Mouse (Mus musculus) stomach, embryonic 14.5 days (tissue): ENCODE results near the gene Cnp. TPM values are rescaled to one million over a fixed set of nuclear protein-coding genes. Genes with fewer than 3 reads are reported as not detected.
A peak's percentile ranks its signal among the peaks of the same experiment; 100 is the strongest.
"Not testable (repeated sequence)": the region's sequence is repeated elsewhere in the genome, so short reads cannot be mapped to it uniquely, and the experiment has no call there.

Experiments used
- ATAC-seq: fragments of 200-750 bp; cut with Nextera tagmentation; 2 replicates; pipeline ENCODE4 v1.8.0; 2017; ENCODE audit warnings: low read depth, moderate TSS enrichment; ENCODE audit not compliant: insufficient number of reproducible peaks, insufficient read depth, low FRiP score
- H3K27ac ChIP-seq: fragments of 300-500 bp; sonication (generic); 2 replicates; pipeline ENCODE4 v1.5.1; 2014; ENCODE audit warnings: mild to moderate bottlenecking, low read length, moderate library complexity, mixed read lengths
- H3K27me3 ChIP-seq: fragments of 300-500 bp; sonication (generic); 2 replicates; pipeline ENCODE4 v1.6.1; 2014; ENCODE audit warnings: low read length, control low read depth, mixed read lengths; ENCODE audit not compliant: control insufficient read depth, insufficient read depth
- H3K36me3 ChIP-seq: fragments of 300-500 bp; sonication (generic); 2 replicates; pipeline ENCODE4 v1.6.1; 2014; ENCODE audit warnings: mild to moderate bottlenecking, control low read depth, low read length, moderate library complexity, mixed read lengths; ENCODE audit not compliant: control insufficient read depth, insufficient read depth
- H3K4me1 ChIP-seq: fragments of 300-500 bp; sonication (generic); 2 replicates; pipeline ENCODE4 v1.6.1; 2014; ENCODE audit warnings: low read length, control low read depth, mixed read lengths; ENCODE audit not compliant: control insufficient read depth, insufficient read depth
- H3K4me2 ChIP-seq: fragments of 300-500 bp; sonication (generic); replicated peaks from 2 replicates; pipeline ENCODE4 v1.6.1; 2014; ENCODE audit warnings: low read depth, low read length, control low read depth
- H3K4me3 ChIP-seq: fragments of 300-500 bp; sonication (generic); 2 replicates; pipeline ENCODE4 v1.5.1; 2014; ENCODE audit warnings: low read depth, low read length, control low read depth
- H3K9ac ChIP-seq: fragments of 300-500 bp; sonication (generic); replicated peaks from 2 replicates; pipeline ENCODE4 v1.6.1; 2014; ENCODE audit warnings: low read depth, mild to moderate bottlenecking, control low read depth, low read length, moderate library complexity, mixed read lengths
- H3K9me3 ChIP-seq: fragments of 300-500 bp; sonication (generic); 2 replicates; pipeline ENCODE4 v1.6.1; 2016; ENCODE audit warnings: low read depth, low read length, control low read depth; ENCODE audit not compliant: control insufficient read depth
- WGBS: fragments of 180-500 bp; shearing (Covaris S2); extraction: QIAGEN DNeasy Blood & Tissue Kit; methylation state at CpG from one replicate; pipeline ENCODE4 v1.1.7; 2014; 5-methylcytosine and 5-hydroxymethylcytosine counted together
- polyA plus RNA-seq: library from polyadenylated mRNA; unstranded; fragments of >200 nt; fragmentation: Nextera tagmentation; extraction: Ambion mirVana; gene quantifications from 2 replicates; pipeline ENCODE4 v1.2.1, GENCODE M21; 2014

Gene Cnp
- polyA plus RNA-seq, 1 experiment from 2014 or later = 35.9 TPM

GRCm38 (mm10) chr11:100574188-100574587 is 516 bp upstream of the Cnp start:
- WGBS = 90% methylated on average over 3 of the region's 3 CpGs
- Histone ChIP-seq H3K27me3 (no peaks in the 10 kb centered on the region; the same call in 1 of the 2 replicates), H3K4me2 (peak overlapping the region; percentile 72; the same call in 1 of the 2 replicates), H3K4me3 (peak overlapping the region; percentile 68), H3K9me3 (no peaks in the 10 kb centered on the region), H3K4me1 (peaks cover 4% of the 10 kb centered on the region; the same call in 1 of the 2 replicates), H3K9ac (no peak overlapping the region), H3K27ac (no peak overlapping the region), H3K36me3 (peaks cover 5% of the 10 kb centered on the region; the same call in 1 of the 2 replicates)
- no peak for ATAC-seq

GRCm38 (mm10) chr11:100575484-100575855 is 766 bp downstream of the Cnp start:
- H3K9me3 ChIP-seq = no peaks in the 10 kb centered on the region
- no peak overlapping the region for H3K27ac ChIP-seq
- H3K9ac ChIP-seq = peak overlapping the region; percentile 25
- peak; percentile 8; the same call in 1 of the 2 replicates for ATAC-seq
- no peaks in the 10 kb centered on the region; the same call in 1 of the 2 replicates for H3K27me3 ChIP-seq
- WGBS = 35% methylated on average over 2 of the region's 2 CpGs
- H3K4me2 ChIP-seq = peak overlapping the region; percentile 72
- peak overlapping the region; percentile 68 for H3K4me3 ChIP-seq
- H3K4me1 ChIP-seq = peaks cover 4% of the 10 kb centered on the region; the same call in 1 of the 2 replicates
- H3K36me3 ChIP-seq = peaks cover 12% of the 10 kb centered on the region; the same call in 1 of the 2 replicates

GRCm38 (mm10) chr11:100576256-100576655 is 1.6 kb downstream of the Cnp start:
- WGBS = 64% methylated on average over 21 of the region's 21 CpGs

GRCm38 (mm10) chr11:100577852-100578599 is 3.3 kb downstream of the Cnp start:
- Histone ChIP-seq H3K4me3 (no peak overlapping the region), H3K4me1 (peaks cover 4% of the 10 kb centered on the region; the same call in 1 of the 2 replicates), H3K4me2 (no peak overlapping the region), H3K9me3 (no peaks in the 10 kb centered on the region), H3K27ac (no peak overlapping the region), H3K9ac (no peak overlapping the region), H3K36me3 (peaks cover 31% of the 10 kb centered on the region), H3K27me3 (no peaks in the 10 kb centered on the region)
- 76% methylated on average over 8 of the region's 8 CpGs for WGBS
- no peak for ATAC-seq

More at GRCm38 (mm10) chr11:100576256-100576655, 1.6 kb downstream of the Cnp start:
- Histone ChIP-seq H3K36me3 (peaks cover 20% of the 10 kb centered on the region; the same call in 1 of the 2 replicates), H3K4me3 (no peak overlapping the region; the same call in 1 of the 2 replicates), H3K4me2 (no peak overlapping the region), H3K27ac (no peak overlapping the region), H3K4me1 (peaks cover 4% of the 10 kb centered on the region; the same call in 1 of the 2 replicates), H3K9me3 (no peaks in the 10 kb centered on the region), H3K27me3 (no peaks in the 10 kb centered on the region; the same call in 1 of the 2 replicates), H3K9ac (no peak overlapping the region)
- no peak for ATAC-seq

- H3K4me1 ChIP-seq = peaks cover 4% of the 10 kb centered on the region; the same call in 1 of the 2 replicates
- no peak overlapping the region for H3K4me3 ChIP-seq
- H3K27me3 ChIP-seq = no peaks in the 10 kb centered on the region
- peaks cover 43% of the 10 kb centered on the region for H3K36me3 ChIP-seq
- no peak for ATAC-seq
- no peak overlapping the region for H3K9ac ChIP-seq
- H3K9me3 ChIP-seq = no peaks in the 10 kb centered on the region
- no peak overlapping the region for H3K4me2 ChIP-seq
- no peak overlapping the region for H3K27ac ChIP-seq
- 92% methylated on average over 9 of the region's 9 CpGs for WGBS
Observed at GRCm38 (mm10) chr11:100579116-100579799, 4.6 kb downstream of the Cnp start.

- Histone ChIP-seq H3K36me3 (peaks cover 53% of the 10 kb centered on the region), H3K4me2 (no peak overlapping the region), H3K9me3 (no peaks in the 10 kb centered on the region), H3K27me3 (no peaks in the 10 kb centered on the region), H3K9ac (no peak overlapping the region), H3K4me1 (peaks cover 3% of the 10 kb centered on the region; the same call in 1 of the 2 replicates), H3K27ac (no peak overlapping the region), H3K4me3 (no peak overlapping the region)
- 94% methylated on average over 13 of the region's 13 CpGs for WGBS
- ATAC-seq = no peak
Observed at GRCm38 (mm10) chr11:100580275-100580674, 5.6 kb downstream of the Cnp start.

GRCm38 (mm10) chr11:100581756-100582155 is 7.1 kb downstream of the Cnp start:
- Histone ChIP-seq H3K4me2 (no peak overlapping the region), H3K4me3 (no peak overlapping the region), H3K4me1 (no peaks in the 10 kb centered on the region), H3K27me3 (no peaks in the 10 kb centered on the region), H3K27ac (no peak overlapping the region), H3K36me3 (peaks cover 66% of the 10 kb centered on the region), H3K9me3 (no peaks in the 10 kb centered on the region), H3K9ac (no peak overlapping the region)
- 63% methylated on average over 4 of the region's 4 CpGs for WGBS
- peak; percentile 26; the same call in 1 of the 2 replicates for ATAC-seq

GRCm38 (mm10) chr11:100582413-100582812 is 7.7 kb downstream of the Cnp start:
- H3K4me3 ChIP-seq, H3K4me1 ChIP-seq, H3K9ac ChIP-seq, H3K4me2 ChIP-seq, H3K9me3 ChIP-seq, H3K27me3 ChIP-seq, H3K27ac ChIP-seq, ATAC-seq: not testable (repeated sequence)
- WGBS = 95% methylated on average over 1 of the region's 1 CpGs
- H3K36me3 ChIP-seq = peaks cover 73% of the 10 kb centered on the region
